Mouse (Mus musculus): ENCODE data around the gene Rpl32. TPM values are rescaled to one million over a fixed set of nuclear protein-coding genes. Genes with fewer than 3 reads are reported as not detected.

Rpl32 gene
- total and polyA plus RNA-seq, 3 experiments: 4,514 to 5,400 TPM; not detected in 1

GRCm38 (mm10) chr6:115814104-115814503 lies 5.6 kb upstream of the Rpl32 start:
- H3K36me3 ChIP-seq (ENCODE audit: control insufficient read depth in 1 of 2, insufficient read depth in 2 of 2, low read length in 2 of 2): peaks cover 0 to 10% of the 10 kb centered on the region in 2 experiments; a peak in 2 of 4 replicates
- H3K27ac ChIP-seq (ENCODE audit: control insufficient read depth, low read depth, low read length): peak overlapping the region; percentile 68
- H3K27me3 ChIP-seq (ENCODE audit: control insufficient read depth in 1 of 2, insufficient read depth in 2 of 2, low read length in 2 of 2): no peaks in the 10 kb centered on the region
- H3K9ac ChIP-seq (ENCODE audit: control insufficient read depth, low read depth, low read length, poor library complexity, severe bottlenecking): peak overlapping the region; percentile 56
- peak overlapping the region; percentile 25 to 47 for H3K4me3 ChIP-seq (ENCODE audit: control insufficient read depth in 1 of 2, insufficient read depth in 1 of 2, low read depth in 2 of 2, low read length in 2 of 2)
- DNase-seq (ENCODE audit: low read depth, low spot score): peak; percentile 91
- H3K9me3 ChIP-seq (replicated peaks; ENCODE audit: insufficient read depth, low read length): no peaks in the 10 kb centered on the region
- no peaks in the 10 kb centered on the region for H3K79me2 ChIP-seq (ENCODE audit: control insufficient read depth, insufficient read depth, low read length, poor library complexity)
- H3K4me1 ChIP-seq (ENCODE audit: control insufficient read depth in 1 of 2, insufficient read depth in 2 of 2, low read length in 2 of 2): peaks cover 4 to 13% of the 10 kb centered on the region in 2 experiments
- peak; percentile 66 for TF ChIP-seq RCOR1 (IDR thresholded peaks at IDR 0.05; ENCODE audit: low read depth, low read length)
- peak; percentile 62 for TF ChIP-seq RAD21 (IDR thresholded peaks at IDR 0.05; ENCODE audit: low read depth, low read length)
- peak; percentile 5; the same call in 1 of the 2 replicates for TF ChIP-seq TBP (IDR thresholded peaks at IDR 0.05; ENCODE audit: low read depth, low read length)
- TF ChIP-seq NRF1 (IDR thresholded peaks at IDR 0.05; ENCODE audit: insufficient read depth, low read depth, low read length, poor library complexity, severe bottlenecking): no peak
- no peak for TF ChIP-seq USF2 (IDR thresholded peaks at IDR 0.05; ENCODE audit: borderline replicate concordance in 1 of 2, insufficient read depth in 1 of 2, low read depth in 1 of 2, low read length in 2 of 2)
- TF ChIP-seq MAX (IDR thresholded peaks at IDR 0.05; ENCODE audit: low read length): no peak
- TF ChIP-seq MAFK (IDR thresholded peaks at IDR 0.05; ENCODE audit: borderline replicate concordance, low read depth, low read length): no peak
- no peak for TF ChIP-seq KAT2A (conservative IDR thresholded peaks at IDR 0.05; ENCODE audit: low read depth, low read length)
- no peak for TF ChIP-seq GABPA (IDR thresholded peaks at IDR 0.05; ENCODE audit: low read depth, low read length)
- 0 out of 4 replicates have a peak, but pooled peaks of 1 of the 2 experiments have one; percentile 27 for TF ChIP-seq POLR2A (IDR thresholded peaks at IDR 0.05; ENCODE audit: control insufficient read depth in 1 of 2, insufficient read depth in 1 of 2, low read depth in 1 of 2, low read length in 2 of 2, poor library complexity in 1 of 2)
- no peak for TF ChIP-seq CHD1 (IDR thresholded peaks at IDR 0.05; ENCODE audit: low read depth, low read length)
- TF ChIP-seq MEF2A (IDR thresholded peaks at IDR 0.05; ENCODE audit: extremely low read depth, insufficient replicate concordance, low read depth, low read length, poor library complexity, severe bottlenecking): no peak
- TF ChIP-seq SIN3A (IDR thresholded peaks at IDR 0.05; ENCODE audit: low read length): peak; percentile 76
- TF ChIP-seq MXI1 (IDR thresholded peaks at IDR 0.05; ENCODE audit: low read depth, low read length): no peak; the same call in 1 of the 2 replicates
- TF ChIP-seq CHD2 (IDR thresholded peaks at IDR 0.05; ENCODE audit: low read length): no peak
- TF ChIP-seq JUND (IDR thresholded peaks at IDR 0.05; ENCODE audit: low read depth, low read length): no peak
- TF ChIP-seq BHLHE40 (IDR thresholded peaks at IDR 0.05; ENCODE audit: borderline replicate concordance, low read depth, low read length): no peak
- no peak for TF ChIP-seq E2F4 (IDR thresholded peaks at IDR 0.05; ENCODE audit: borderline replicate concordance, low read depth, low read length)
- TF ChIP-seq MYB (IDR thresholded peaks at IDR 0.05; ENCODE audit: low read depth, low read length): no peak
- peak; percentile 87 for TF ChIP-seq ETS1 (IDR thresholded peaks at IDR 0.05; ENCODE audit: low read depth, low read length)
- TF ChIP-seq ZKSCAN1 (IDR thresholded peaks at IDR 0.05; ENCODE audit: low read depth, low read length): no peak
- TF ChIP-seq CTCF (IDR thresholded peaks at IDR 0.05 in 2 of 3, conservative IDR thresholded peaks at IDR 0.05 in 1 of 3; ENCODE audit: control insufficient read depth in 1 of 3, insufficient read depth in 1 of 3, low read depth in 2 of 3, low read length in 3 of 3, poor library complexity in 1 of 3, severe bottlenecking in 1 of 3): peak; percentile 72 to 86 (median 74)
- no peak for TF ChIP-seq POLR2AphosphoS2 (IDR thresholded peaks at IDR 0.05; ENCODE audit: low read length)
- TF ChIP-seq MAZ (IDR thresholded peaks at IDR 0.05; ENCODE audit: low read depth, low read length): peak; percentile 59; the same call in 1 of the 2 replicates
- TF ChIP-seq EP300 (IDR thresholded peaks at IDR 0.05; ENCODE audit: low read depth in 1 of 2, low read length in 2 of 2): peak; percentile 72 to 76; a peak in 3 of 4 replicates
- peak; percentile 75 for TF ChIP-seq TAL1 (IDR thresholded peaks at IDR 0.05; ENCODE audit: low read length)
- TF ChIP-seq ZC3H11A (IDR thresholded peaks at IDR 0.05; ENCODE audit: low read depth, low read length): peak; percentile 47
- TF ChIP-seq MYC (IDR thresholded peaks at IDR 0.05; ENCODE audit: low read depth, low read length): peak; percentile 52; the same call in 1 of the 2 replicates
- no peak for TF ChIP-seq NELFE (IDR thresholded peaks at IDR 0.05; ENCODE audit: low read depth, low read length)
- peak; percentile 71 for TF ChIP-seq GATA1 (IDR thresholded peaks at IDR 0.05; ENCODE audit: low read depth, low read length)
- TF ChIP-seq SMC3 (IDR thresholded peaks at IDR 0.05; ENCODE audit: low read depth, low read length): peak; percentile 83
- TF ChIP-seq ELF1 (IDR thresholded peaks at IDR 0.05; ENCODE audit: low read depth, low read length): 0 out of 2 replicates have a peak, but pooled peaks have one; percentile 9
- no peak for TF ChIP-seq ZMIZ1 (IDR thresholded peaks at IDR 0.05; ENCODE audit: low read depth, low read length)
- TF ChIP-seq POLR2AphosphoS5 (IDR thresholded peaks at IDR 0.05; ENCODE audit: borderline replicate concordance, low read depth, low read length): no peak
- TF ChIP-seq HCFC1 (IDR thresholded peaks at IDR 0.05; ENCODE audit: low read depth, low read length): peak; percentile 55; the same call in 1 of the 2 replicates
- no peak for TF ChIP-seq USF1 (IDR thresholded peaks at IDR 0.05; ENCODE audit: low read depth, low read length)
- no peak for TF ChIP-seq UBTF (IDR thresholded peaks at IDR 0.05; ENCODE audit: borderline replicate concordance, insufficient read depth, low read depth, low read length)

Data from MEL (cell line).